Mouse (Mus musculus): ENCODE measurements around the gene Dscaml1. TPM values are rescaled to one million over a fixed set of nuclear protein-coding genes. Genes with fewer than 3 reads are reported as not detected.

Gene Dscaml1
- polyA plus RNA-seq, 1 experiment: 32.4 TPM

DNA sequence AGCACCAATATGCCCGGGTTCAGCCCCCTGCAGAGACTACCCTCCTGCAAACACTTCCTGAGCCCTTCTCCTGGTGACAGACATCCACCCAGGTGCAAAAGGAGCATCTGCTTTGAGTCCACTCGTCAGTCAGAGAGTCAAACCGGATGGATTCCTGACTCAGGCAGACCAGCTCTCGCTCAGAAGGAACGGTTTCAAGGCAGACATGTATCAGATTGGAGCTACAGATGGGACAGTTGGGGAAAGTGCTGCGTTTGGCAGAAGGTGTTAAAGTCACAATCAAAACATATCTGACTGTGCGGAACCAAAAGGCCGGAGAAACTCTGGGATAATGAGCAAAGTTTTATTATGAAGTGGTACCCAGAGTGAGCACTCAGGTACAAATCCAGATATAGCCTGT, 373.0 kb downstream of the Dscaml1 start:
- TF ChIP-seq CTCF (IDR thresholded peaks at IDR 0.05; ENCODE audit: control insufficient read depth, insufficient read depth, insufficient replicate concordance, low read depth, low read length) (no peak), POLR2A (IDR thresholded peaks at IDR 0.05; ENCODE audit: control insufficient read depth, low read depth, low read length) (no peak)
- Histone ChIP-seq H3K4me1 (ENCODE audit: control insufficient read depth, insufficient read depth, low read length) (no peaks in the 10 kb centered on the region), H3K36me3 (ENCODE audit: control insufficient read depth, insufficient read depth, low read length) (no peaks in the 10 kb centered on the region; the same call in 1 of the 2 replicates), H3K27me3 (ENCODE audit: control insufficient read depth, insufficient read depth, low read length) (no peaks in the 10 kb centered on the region), H3K27ac (ENCODE audit: control insufficient read depth, insufficient read depth, low read depth, low read length) (no peak overlapping the region), H3K4me3 (ENCODE audit: control insufficient read depth, low read depth, low read length) (no peak overlapping the region)

Other genes starting within 250 kb of the Dscaml1 start
- gene BC049352, start 244.6 kb upstream of the Dscaml1 start, polyA plus RNA-seq (2012; rRNA removed): 0.38 and 0.69 TPM in 2 replicates
- gene Tmprss4, start 222.5 kb upstream of the Dscaml1 start, polyA plus RNA-seq (2012; rRNA removed): 0.06 and 0.22 TPM in 2 replicates
- gene Il10ra, start 157.5 kb upstream of the Dscaml1 start, polyA plus RNA-seq (2012; rRNA removed): 0.94 and 1.0 TPM in 2 replicates
- gene Tmprss13, start 107.5 kb upstream of the Dscaml1 start, polyA plus RNA-seq (2012; rRNA removed): 0.24 and 0.44 TPM in 2 replicates
- 35.9 and 50.1 TPM in 2 replicates for gene Fxyd6, start 56.4 kb upstream of the Dscaml1 start, polyA plus RNA-seq (2012; rRNA removed)
- gene Fxyd2, start 27.0 kb upstream of the Dscaml1 start, polyA plus RNA-seq (2012; rRNA removed): 45.8 and 54.6 TPM in 2 replicates